Mouse (Mus musculus) hindbrain, embryonic 13.5 days (tissue): ENCODE data around the gene Glyat. TPM values are rescaled to one million over a fixed set of nuclear protein-coding genes. Genes with fewer than 3 reads are reported as not detected.

Experiments
- ATAC-seq: fragments of 200-750 bp; cut with Nextera tagmentation; 2 replicates; pipeline ENCODE4 v1.8.0; 2017; ENCODE audit warnings: moderate TSS enrichment; ENCODE audit not compliant: low FRiP score
- H3K27ac ChIP-seq: fragments of 300-500 bp; sonication (generic); 2 replicates; pipeline ENCODE4 v1.5.1; 2015; ENCODE audit warnings: inconsistent platforms, mild to moderate bottlenecking, moderate library complexity
- H3K27me3 ChIP-seq: fragments of 300-500 bp; sonication (generic); 2 replicates; pipeline ENCODE4 v1.6.1; 2015; ENCODE audit warnings: mild to moderate bottlenecking, inconsistent platforms
- H3K36me3 ChIP-seq: fragments of 300-500 bp; sonication (generic); 2 replicates; pipeline ENCODE4 v1.6.1; 2015; ENCODE audit warnings: mild to moderate bottlenecking, inconsistent platforms
- H3K4me1 ChIP-seq: fragments of 300-500 bp; sonication (generic); replicated peaks from 2 replicates; pipeline ENCODE4 v1.6.1; 2015; ENCODE audit warnings: inconsistent platforms
- H3K4me2 ChIP-seq: fragments of 300-500 bp; sonication (generic); 2 replicates; pipeline ENCODE4 v1.6.1; 2015; ENCODE audit warnings: inconsistent platforms, mild to moderate bottlenecking, moderate library complexity
- H3K4me3 ChIP-seq: fragments of 300-500 bp; sonication (generic); 2 replicates; pipeline ENCODE4 v1.5.1; 2015; ENCODE audit warnings: mild to moderate bottlenecking, inconsistent platforms
- H3K9ac ChIP-seq: fragments of 300-500 bp; sonication (generic); 2 replicates; pipeline ENCODE4 v1.6.1; 2015; ENCODE audit warnings: mild to moderate bottlenecking, inconsistent platforms
- H3K9me3 ChIP-seq: fragments of 300-500 bp; sonication (generic); 2 replicates; pipeline ENCODE4 v1.6.1; 2016; ENCODE audit warnings: inconsistent platforms
- WGBS: fragments of 180-500 bp; shearing (Covaris S2); methylation state at CpG from one replicate; pipeline ENCODE4 v1.1.7; 2015; 5-methylcytosine and 5-hydroxymethylcytosine counted together
- polyA plus RNA-seq: library from polyadenylated mRNA; unstranded; fragments of >200 nt; fragmentation: Nextera tagmentation; extraction: Ambion mirVana; gene quantifications from 2 replicates; pipeline ENCODE4 v1.2.1, GENCODE M21; 2015

The Glyat gene
- 0.05 TPM in 1 of 2 replicates, not detected in the other for polyA plus RNA-seq

- no peaks in the 10 kb centered on the region for H3K36me3 ChIP-seq
- ATAC-seq: no peak
- H3K9ac ChIP-seq: no peak within 1 kb of the TSS
- H3K4me1 ChIP-seq: no peaks in the 10 kb centered on the region
- no peak within 1 kb of the TSS for H3K27ac ChIP-seq
- H3K9me3 ChIP-seq: no peaks in the 10 kb centered on the region
- H3K4me2 ChIP-seq: no peak within 1 kb of the TSS
- 86% methylated on average over 4 of the region's 4 CpGs for WGBS
- no peak within 1 kb of the TSS for H3K4me3 ChIP-seq
- H3K27me3 ChIP-seq: no peaks in the 10 kb centered on the region
Observed at GRCm38 (mm10) chr19:12633176-12633575, at the start of gene Glyat. Glyat (plus strand) TSS chr19:12633308.

- Histone ChIP-seq H3K27me3 (no peaks in the 10 kb centered on the region), H3K9ac (no peak overlapping the region), H3K36me3 (0 out of 2 replicates have a peak, but pooled peaks cover 4% of the 10 kb centered on the region), H3K4me3 (no peak overlapping the region), H3K27ac (no peak overlapping the region), H3K4me2 (no peak overlapping the region), H3K4me1 (no peaks in the 10 kb centered on the region), H3K9me3 (no peaks in the 10 kb centered on the region)
- ATAC-seq: no peak
- 80% methylated on average over 4 of the region's 4 CpGs for WGBS
Observed at GRCm38 (mm10) chr19:12585310-12585709, 47.8 kb upstream of the Glyat start.

- Histone ChIP-seq H3K9ac (no peak overlapping the region), H3K4me2 (no peak overlapping the region)
- peak; percentile 38; the same call in 1 of the 2 replicates for ATAC-seq
Observed at GRCm38 (mm10) chr19:12591908-12592307, 41.2 kb upstream of the Glyat start.

GRCm38 (mm10) chr19:12595135-12595529, 38.0 kb upstream of the Glyat start:
- H3K36me3 ChIP-seq: no peaks in the 10 kb centered on the region
- WGBS: 46% methylated on average over 2 of the region's 2 CpGs
- peak overlapping the region; percentile 81; the same call in 1 of the 2 replicates for H3K9ac ChIP-seq
- 0 out of 2 replicates have a peak, but pooled peaks cover 6% of the 10 kb centered on the region for H3K27me3 ChIP-seq
- ATAC-seq: peak; percentile 22; the same call in 1 of the 2 replicates
- peak overlapping the region; percentile 74 for H3K4me3 ChIP-seq
- H3K4me2 ChIP-seq: peak overlapping the region; percentile 92
- H3K27ac ChIP-seq: no peak overlapping the region
- H3K9me3 ChIP-seq: no peaks in the 10 kb centered on the region
- 0 out of 2 replicates have a peak, but pooled peaks cover 6% of the 10 kb centered on the region for H3K4me1 ChIP-seq

More at GRCm38 (mm10) chr19:12591908-12592307, 41.2 kb upstream of the Glyat start:
- no peak overlapping the region for H3K27ac ChIP-seq
- H3K9me3 ChIP-seq: no peaks in the 10 kb centered on the region
- H3K36me3 ChIP-seq: 0 out of 2 replicates have a peak, but pooled peaks cover 4% of the 10 kb centered on the region
- H3K27me3 ChIP-seq: 0 out of 2 replicates have a peak, but pooled peaks cover 2% of the 10 kb centered on the region
- 0 out of 2 replicates have a peak, but pooled peaks cover 4% of the 10 kb centered on the region for H3K4me1 ChIP-seq
- H3K4me3 ChIP-seq: no peak overlapping the region
- 5% methylated on average over 1 of the region's 1 CpGs for WGBS

- H3K9me3 ChIP-seq: no peaks in the 10 kb centered on the region
- H3K4me1 ChIP-seq: 0 out of 2 replicates have a peak, but pooled peaks cover 6% of the 10 kb centered on the region
- H3K36me3 ChIP-seq: no peaks in the 10 kb centered on the region
- H3K27ac ChIP-seq: peak overlapping the region; percentile 88
- H3K4me3 ChIP-seq: peak overlapping the region; percentile 74
- WGBS: under 1% methylated on average over 48 of the region's 49 CpGs
- H3K27me3 ChIP-seq: 0 out of 2 replicates have a peak, but pooled peaks cover 6% of the 10 kb centered on the region
- peak overlapping the region; percentile 92 for H3K4me2 ChIP-seq
- ATAC-seq: peak; percentile 95
- H3K9ac ChIP-seq: peak overlapping the region; percentile 81
Observed at GRCm38 (mm10) chr19:12595530-12596289, 37.4 kb upstream of the Glyat start.

- no peaks in the 10 kb centered on the region for H3K9me3 ChIP-seq
- 0 out of 2 replicates have a peak, but pooled peaks cover 6% of the 10 kb centered on the region for H3K4me1 ChIP-seq
- peak overlapping the region; percentile 81 for H3K9ac ChIP-seq
- 0 out of 2 replicates have a peak, but pooled peaks cover 6% of the 10 kb centered on the region for H3K27me3 ChIP-seq
- H3K4me2 ChIP-seq: peak overlapping the region; percentile 92
- 19% methylated on average over 23 of the region's 23 CpGs for WGBS
- peak overlapping the region; percentile 88 for H3K27ac ChIP-seq
- H3K36me3 ChIP-seq: no peaks in the 10 kb centered on the region
- peak; percentile 68 for ATAC-seq
- peak overlapping the region; percentile 74 for H3K4me3 ChIP-seq
Observed at GRCm38 (mm10) chr19:12596290-12597072, 36.6 kb upstream of the Glyat start.

- ATAC-seq: no peak
- Histone ChIP-seq H3K36me3 (no peaks in the 10 kb centered on the region), H3K27ac (no peak overlapping the region), H3K27me3 (0 out of 2 replicates have a peak, but pooled peaks cover 6% of the 10 kb centered on the region), H3K9me3 (no peaks in the 10 kb centered on the region), H3K4me1 (0 out of 2 replicates have a peak, but pooled peaks cover 6% of the 10 kb centered on the region), H3K4me2 (peak overlapping the region; percentile 92), H3K9ac (peak overlapping the region; percentile 81; the same call in 1 of the 2 replicates), H3K4me3 (peak overlapping the region; percentile 74)
- 71% methylated on average over 3 of the region's 3 CpGs for WGBS
Observed at GRCm38 (mm10) chr19:12597073-12597405, 36.1 kb upstream of the Glyat start.

- H3K4me1 ChIP-seq: 0 out of 2 replicates have a peak, but pooled peaks cover 6% of the 10 kb centered on the region
- H3K9ac ChIP-seq: no peak overlapping the region
- no peak for ATAC-seq
- H3K36me3 ChIP-seq: no peaks in the 10 kb centered on the region
- H3K27me3 ChIP-seq: 0 out of 2 replicates have a peak, but pooled peaks cover 6% of the 10 kb centered on the region
- H3K4me2 ChIP-seq: no peak overlapping the region
- no peak overlapping the region for H3K27ac ChIP-seq
- H3K4me3 ChIP-seq: no peak overlapping the region
- WGBS: 72% methylated on average over 3 of the region's 3 CpGs
- no peaks in the 10 kb centered on the region for H3K9me3 ChIP-seq
Observed at GRCm38 (mm10) chr19:12598674-12599073, 34.4 kb upstream of the Glyat start.

- Histone ChIP-seq H3K9me3 (no peaks in the 10 kb centered on the region), H3K27ac (no peak within 1 kb of the TSS), H3K27me3 (0 out of 2 replicates have a peak, but pooled peaks cover 6% of the 10 kb centered on the region), H3K9ac (no peak within 1 kb of the TSS), H3K4me3 (no peak within 1 kb of the TSS), H3K4me1 (0 out of 2 replicates have a peak, but pooled peaks cover 6% of the 10 kb centered on the region), H3K36me3 (no peaks in the 10 kb centered on the region), H3K4me2 (no peak within 1 kb of the TSS)
- ATAC-seq: no peak
- 65% methylated on average over 1 of the region's 1 CpGs for WGBS
Observed at GRCm38 (mm10) chr19:12599674-12600073, 33.4 kb upstream of the Glyat start, which contains the start of gene Gm4952. Gm4952 (plus strand) TSS chr19:12599974.

- Histone ChIP-seq H3K27ac (no peak overlapping the region), H3K9ac (no peak overlapping the region), H3K4me1 (0 out of 2 replicates have a peak, but pooled peaks cover 6% of the 10 kb centered on the region), H3K4me2 (no peak overlapping the region), H3K4me3 (no peak overlapping the region), H3K9me3 (no peaks in the 10 kb centered on the region), H3K27me3 (0 out of 2 replicates have a peak, but pooled peaks cover 6% of the 10 kb centered on the region), H3K36me3 (no peaks in the 10 kb centered on the region)
- no peak for ATAC-seq
- 27% methylated on average over 2 of the region's 2 CpGs for WGBS
Observed at GRCm38 (mm10) chr19:12600684-12601480, 32.2 kb upstream of the Glyat start.

GRCm38 (mm10) chr19:12608336-12608735, 24.8 kb upstream of the Glyat start:
- no peak overlapping the region for H3K4me2 ChIP-seq
- no peaks in the 10 kb centered on the region for H3K27me3 ChIP-seq
- H3K36me3 ChIP-seq: no peaks in the 10 kb centered on the region
- no peak for ATAC-seq
- H3K4me1 ChIP-seq: no peaks in the 10 kb centered on the region
- no peak overlapping the region for H3K9ac ChIP-seq
- no peak overlapping the region for H3K4me3 ChIP-seq
- H3K9me3 ChIP-seq: no peaks in the 10 kb centered on the region
- no peak overlapping the region for H3K27ac ChIP-seq
